Mouse (Mus musculus): Measurements from ENCODE around the gene Mrps34.

The Mrps34 gene

GRCm38 (mm10) chr17:24894995-24895547 is at the start of gene Mrps34, which contains the start of gene Eme2:
Mrps34 (plus strand) TSS chr17:24895116.
Eme2 (minus strand) TSS chr17:24895087.
- in situ Hi-C loops (cut with MboI), result no loop called here

- in situ Hi-C loops (cut with MboI), result no loop called here
These were observed 47.5 kb upstream of the Mrps34 start for GRCm38 (mm10) chr17:24847386-24847785.

- in situ Hi-C loops (cut with MboI), result no loop called here
These were observed 46.3 kb upstream of the Mrps34 start for GRCm38 (mm10) chr17:24848600-24849031.

- in situ Hi-C loops (cut with MboI), result no loop called here
These were observed 45.2 kb upstream of the Mrps34 start for GRCm38 (mm10) chr17:24849733-24850064.

GRCm38 (mm10) chr17:24850065-24850772 is 44.7 kb upstream of the Mrps34 start, which contains the start of gene Fahd1:
Fahd1 (minus strand) TSS chr17:24850364.
- in situ Hi-C loops (cut with MboI), result no loop called here

- in situ Hi-C loops (cut with MboI), result no loop called here
These were observed 44.2 kb upstream of the Mrps34 start for GRCm38 (mm10) chr17:24850773-24851127.

GRCm38 (mm10) chr17:24851381-24852125 is 43.4 kb upstream of the Mrps34 start:
- in situ Hi-C loops (cut with MboI), result no loop called here

GRCm38 (mm10) chr17:24855838-24856464 is 39.0 kb upstream of the Mrps34 start:
- in situ Hi-C loops (cut with MboI), result no loop called here

- in situ Hi-C loops (cut with MboI), result no loop called here
These were observed 38.3 kb upstream of the Mrps34 start for GRCm38 (mm10) chr17:24856589-24856988.

- in situ Hi-C loops (cut with MboI), result no loop called here
These were observed 37.0 kb upstream of the Mrps34 start for GRCm38 (mm10) chr17:24857831-24858470.

GRCm38 (mm10) chr17:24858967-24859366 is 35.9 kb upstream of the Mrps34 start:
- in situ Hi-C loops (cut with MboI), result no loop called here

GRCm38 (mm10) chr17:24860076-24860475 is 34.8 kb upstream of the Mrps34 start:
- in situ Hi-C loops (cut with MboI), result no loop called here

- in situ Hi-C loops (cut with MboI), result no loop called here
These were observed 33.1 kb upstream of the Mrps34 start for GRCm38 (mm10) chr17:24861785-24862184.

GRCm38 (mm10) chr17:24865776-24866175 is 29.1 kb upstream of the Mrps34 start, which contains the start of gene Igfals:
Igfals (plus strand) TSS chr17:24865997.
- in situ Hi-C loops (cut with MboI), result no loop called here

- in situ Hi-C loops (cut with MboI), result no loop called here
These were observed 27.0 kb upstream of the Mrps34 start for GRCm38 (mm10) chr17:24867914-24868313.

GRCm38 (mm10) chr17:24873695-24874404 is 21.1 kb upstream of the Mrps34 start:
- in situ Hi-C loops (cut with MboI), result no loop called here

GRCm38 (mm10) chr17:24874405-24874745 is 20.5 kb upstream of the Mrps34 start:
- in situ Hi-C loops (cut with MboI), result no loop called here

GRCm38 (mm10) chr17:24874989-24875388 is 19.9 kb upstream of the Mrps34 start:
- in situ Hi-C loops (cut with MboI), result no loop called here

- in situ Hi-C loops (cut with MboI), result no loop called here
These were observed 17.4 kb upstream of the Mrps34 start for GRCm38 (mm10) chr17:24877336-24878116.

- in situ Hi-C loops (cut with MboI), result no loop called here
These were observed 16.9 kb upstream of the Mrps34 start for GRCm38 (mm10) chr17:24878117-24878397.

GRCm38 (mm10) chr17:24878531-24878930 is 16.4 kb upstream of the Mrps34 start:
- in situ Hi-C loops (cut with MboI), result no loop called here
